Mouse (Mus musculus): ENCODE data around the gene Col6a6. TPM values are rescaled to one million over a fixed set of nuclear protein-coding genes. Genes with fewer than 3 reads are reported as not detected.

Gene Col6a6
- polyA plus RNA-seq, 1 experiment from 2014 or later, result 0.13 TPM

DNA sequence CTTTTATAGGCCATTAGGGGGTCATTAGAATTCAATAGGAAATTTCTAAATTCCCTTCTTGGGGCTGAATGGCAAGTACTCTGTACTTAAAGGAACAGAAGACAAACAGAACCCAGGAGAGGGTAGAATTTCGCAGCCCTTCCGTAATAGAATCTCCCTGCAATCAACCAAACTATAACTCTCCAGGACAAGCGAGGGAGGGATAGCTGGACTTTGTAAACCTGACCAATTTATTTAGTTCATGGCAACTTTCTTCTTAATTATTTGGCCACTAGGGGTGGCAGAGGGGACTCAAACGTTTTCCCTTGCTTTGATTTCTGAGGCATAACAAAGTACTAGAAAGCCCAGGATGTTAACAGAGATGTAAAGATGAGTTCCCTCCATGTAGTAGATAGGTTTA, 6.8 kb upstream of the Col6a6 start:
- peaks cover under 1% of the 10 kb centered on the region; the same call in 1 of the 2 replicates for H3K27me3 ChIP-seq (ENCODE audit: insufficient read depth, poor library complexity, severe bottlenecking)
- no peak overlapping the region for H3K4me3 ChIP-seq
- H3K36me3 ChIP-seq, result no peaks in the 10 kb centered on the region
- peaks cover 8% of the 10 kb centered on the region for H3K4me1 ChIP-seq
- WGBS, result 58% methylated on average over 4 of the region's 4 CpGs
- H3K9me3 ChIP-seq, result no peaks in the 10 kb centered on the region
- no peak overlapping the region for H3K27ac ChIP-seq
- no peak for DNase-seq (ENCODE audit: low spot score)

DNA sequence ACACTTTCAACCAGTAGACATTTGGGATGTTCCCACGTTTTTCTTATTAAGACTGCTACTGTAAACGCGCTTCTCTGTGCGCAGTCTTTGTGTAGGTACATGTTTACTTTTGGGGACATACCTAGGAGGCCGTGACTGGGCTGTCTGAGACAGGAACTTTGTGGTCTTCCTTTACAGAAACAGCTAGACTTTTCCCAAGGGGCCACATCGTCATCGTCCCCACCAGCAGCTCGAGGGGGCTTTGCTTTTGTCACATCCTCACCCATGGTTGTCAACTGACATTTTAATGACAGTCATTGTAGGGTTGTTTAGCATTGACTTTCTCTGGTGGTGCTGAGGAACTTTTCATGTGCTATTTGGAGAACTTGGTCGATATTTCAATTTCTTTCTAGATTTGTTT, 3.3 kb upstream of the Col6a6 start:
- H3K4me1 ChIP-seq, result peaks cover 13% of the 10 kb centered on the region
- H3K36me3 ChIP-seq, result no peaks in the 10 kb centered on the region
- no peak overlapping the region for H3K27ac ChIP-seq
- H3K4me3 ChIP-seq, result no peak overlapping the region
- no peak for DNase-seq (ENCODE audit: low spot score)
- H3K9me3 ChIP-seq, result no peaks in the 10 kb centered on the region
- WGBS, result 83% methylated on average over 9 of the region's 9 CpGs
- H3K27me3 ChIP-seq (ENCODE audit: insufficient read depth, poor library complexity, severe bottlenecking), result peaks cover 35% of the 10 kb centered on the region

DNA sequence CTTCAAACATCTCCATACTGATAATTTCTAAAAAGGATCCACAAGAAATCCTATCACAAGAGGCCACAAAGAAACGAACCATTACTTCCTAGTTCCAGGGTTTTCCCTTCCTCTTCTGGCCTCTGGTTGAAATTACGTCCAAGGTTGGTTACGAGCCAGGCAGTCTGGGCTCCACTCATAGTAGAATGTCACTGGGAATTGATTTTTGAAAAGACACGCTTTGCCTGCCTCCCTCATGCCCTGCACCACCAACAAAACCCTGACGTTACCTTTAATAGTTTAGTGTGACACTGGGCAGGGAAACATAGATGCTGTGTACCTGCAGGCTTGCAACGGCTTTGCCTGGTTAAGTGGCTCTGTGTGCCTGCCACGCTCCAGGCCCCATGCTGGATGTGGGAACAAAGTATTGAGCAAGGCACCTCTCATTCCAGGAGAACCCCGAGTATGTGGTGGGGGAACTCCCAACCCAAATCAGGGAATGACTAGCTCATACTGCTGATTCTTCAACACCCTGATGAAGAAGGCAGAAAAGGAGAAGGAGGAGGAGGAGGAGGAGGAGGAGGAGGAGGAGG, 798 bp downstream of the Col6a6 start:
- WGBS, result 71% methylated on average over 8 of the region's 8 CpGs
- H3K27ac ChIP-seq, result no peak overlapping the region
- H3K4me3 ChIP-seq, result no peak overlapping the region
- no peaks in the 10 kb centered on the region for H3K9me3 ChIP-seq
- peaks cover 40% of the 10 kb centered on the region for H3K27me3 ChIP-seq (ENCODE audit: insufficient read depth, poor library complexity, severe bottlenecking)
- H3K36me3 ChIP-seq, result no peaks in the 10 kb centered on the region
- no peak for DNase-seq (ENCODE audit: low spot score)
- H3K4me1 ChIP-seq, result peaks cover 5% of the 10 kb centered on the region; the same call in 1 of the 2 replicates

DNA sequence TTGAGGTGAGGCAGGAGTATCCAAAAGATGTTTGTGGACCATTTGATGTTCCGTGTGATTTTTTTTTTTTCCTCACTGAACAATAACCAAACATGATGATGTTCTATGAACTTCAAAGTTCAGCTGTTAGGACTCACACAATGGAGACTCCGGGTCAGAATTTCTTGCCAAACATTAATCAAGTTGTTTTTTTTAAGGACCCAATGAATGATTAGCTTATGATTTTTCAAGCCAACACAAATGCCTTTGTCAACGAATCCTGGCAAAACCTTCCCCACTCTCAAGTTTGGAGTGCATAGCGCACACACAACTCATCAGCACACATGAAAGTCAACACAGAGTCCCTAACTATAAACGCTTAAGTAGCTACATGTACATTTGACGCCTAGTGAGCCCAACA, 7.2 kb downstream of the Col6a6 start:
- Histone ChIP-seq H3K27ac (no peak overlapping the region), H3K4me1 (no peaks in the 10 kb centered on the region), H3K36me3 (no peaks in the 10 kb centered on the region), H3K27me3 (ENCODE audit: insufficient read depth, poor library complexity, severe bottlenecking) (peaks cover 16% of the 10 kb centered on the region), H3K9me3 (no peaks in the 10 kb centered on the region), H3K4me3 (no peak overlapping the region)
- DNase-seq (ENCODE audit: low spot score), result no peak
- 85% methylated on average over 6 of the region's 6 CpGs for WGBS

DNA sequence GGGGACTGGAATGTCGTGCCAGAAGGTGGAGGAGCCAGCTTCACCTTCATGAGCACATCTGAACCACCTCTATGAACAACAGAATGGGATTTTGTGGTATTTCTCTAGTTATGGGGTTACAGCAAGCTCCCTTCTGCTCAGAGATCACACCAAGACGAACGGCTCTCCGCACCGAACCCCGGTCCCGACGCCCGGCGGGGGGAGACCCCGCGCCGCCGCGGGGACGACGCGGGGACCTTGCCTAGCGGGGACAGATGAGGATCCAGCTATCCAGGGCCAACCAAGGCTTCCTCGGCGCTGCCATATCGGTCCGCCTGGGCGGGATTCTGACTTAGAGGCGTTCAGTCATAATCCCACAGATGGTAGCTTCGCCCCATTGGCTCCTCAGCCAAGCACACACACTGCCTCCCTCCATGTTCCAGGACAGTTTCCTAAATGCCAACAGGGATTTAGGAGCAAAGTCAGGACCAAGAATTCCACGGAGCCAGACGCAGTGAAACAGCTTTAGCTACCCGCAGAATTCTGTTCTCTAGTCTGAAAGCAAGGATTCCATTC, 8.7 kb downstream of the Col6a6 start:
- no peaks in the 10 kb centered on the region for H3K4me1 ChIP-seq
- H3K9me3 ChIP-seq, result no peaks in the 10 kb centered on the region
- H3K27ac ChIP-seq, result no peak overlapping the region
- H3K36me3 ChIP-seq, result no peaks in the 10 kb centered on the region
- WGBS, result 56% methylated on average over 29 of the region's 29 CpGs
- DNase-seq (ENCODE audit: low spot score), result no peak
- H3K27me3 ChIP-seq (ENCODE audit: insufficient read depth, poor library complexity, severe bottlenecking), result peaks cover 16% of the 10 kb centered on the region
- H3K4me3 ChIP-seq, result no peak overlapping the region

DNA sequence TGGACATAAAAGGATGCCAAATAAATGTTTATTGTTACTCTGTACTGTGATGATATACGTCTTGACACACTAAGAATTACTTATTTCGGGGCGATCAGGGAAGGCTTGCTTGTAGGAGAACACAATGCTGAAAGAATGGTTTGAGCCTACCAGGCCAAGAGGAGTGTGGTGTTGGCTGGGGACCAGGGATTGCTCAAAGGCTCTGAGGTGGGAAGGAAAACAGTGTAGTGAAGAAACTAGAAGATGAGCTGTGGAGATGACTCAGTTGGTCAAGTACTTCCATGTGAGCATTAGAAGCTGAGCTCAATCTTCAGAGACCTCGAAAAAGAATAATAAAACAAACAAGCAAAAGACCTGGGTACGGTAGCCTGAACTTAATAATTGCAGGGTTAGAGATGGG, 13.5 kb downstream of the Col6a6 start:
- Histone ChIP-seq H3K4me3 (no peak overlapping the region), H3K4me1 (no peaks in the 10 kb centered on the region), H3K27me3 (ENCODE audit: insufficient read depth, poor library complexity, severe bottlenecking) (peaks cover 12% of the 10 kb centered on the region), H3K27ac (no peak overlapping the region), H3K36me3 (no peaks in the 10 kb centered on the region), H3K9me3 (no peaks in the 10 kb centered on the region)
- WGBS, result 81% methylated on average over 5 of the region's 5 CpGs
- DNase-seq (ENCODE audit: low spot score), result no peak

DNA sequence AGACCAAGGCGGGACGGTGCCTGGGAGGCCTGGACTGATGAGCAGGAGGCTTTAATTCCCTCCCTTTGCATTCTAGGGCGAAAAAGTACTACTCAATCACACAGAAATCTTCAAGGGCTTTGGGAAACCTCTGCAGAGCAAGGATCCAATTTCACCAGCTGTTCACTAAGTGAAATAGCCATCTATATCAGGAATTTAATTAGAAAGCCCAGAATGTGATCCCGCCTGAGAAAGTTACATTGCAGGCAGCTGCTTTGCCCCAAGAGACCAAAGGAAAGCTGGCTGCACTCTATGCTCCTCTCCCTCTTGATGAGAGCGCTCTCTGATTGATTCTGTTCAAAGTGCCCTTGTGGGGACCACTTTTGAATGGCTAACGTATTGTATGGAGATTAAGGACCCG, 16.5 kb downstream of the Col6a6 start:
- DNase-seq (ENCODE audit: low spot score), result no peak
- 77% methylated on average over 7 of the region's 7 CpGs for WGBS

DNA sequence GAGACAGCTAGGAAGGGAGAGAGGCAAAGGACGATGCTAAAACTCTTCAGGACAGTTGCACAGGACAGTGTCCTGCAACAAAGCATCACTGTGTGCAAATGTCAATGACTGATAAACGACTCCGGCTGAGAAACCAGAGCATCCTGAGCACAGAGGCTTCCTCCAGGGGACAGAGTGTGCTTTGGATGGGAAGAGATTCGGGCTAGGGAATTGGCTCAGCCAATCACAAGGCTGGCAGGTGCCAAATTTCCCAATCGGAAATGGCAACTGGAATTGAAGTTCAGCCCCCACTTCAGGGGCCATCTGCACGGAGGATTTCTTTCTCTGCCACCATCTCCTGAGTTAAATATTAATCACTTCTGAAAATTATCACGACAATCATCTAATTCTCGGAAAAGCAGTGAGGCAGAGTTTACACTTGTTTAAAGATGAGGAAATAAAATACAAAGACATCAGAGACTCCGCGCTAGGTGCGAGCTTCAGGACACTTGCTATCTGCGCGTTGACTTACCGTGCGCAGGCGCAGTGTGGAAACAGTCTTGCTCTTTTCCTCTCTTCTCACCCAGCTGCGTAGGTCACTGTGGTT, 18.9 kb downstream of the Col6a6 start:
- 80% methylated on average over 17 of the region's 17 CpGs for WGBS
- Histone ChIP-seq H3K36me3 (no peaks in the 10 kb centered on the region), H3K4me1 (no peaks in the 10 kb centered on the region), H3K27ac (no peak overlapping the region), H3K4me3 (no peak overlapping the region), H3K27me3 (ENCODE audit: insufficient read depth, poor library complexity, severe bottlenecking) (no peaks in the 10 kb centered on the region), H3K9me3 (no peaks in the 10 kb centered on the region)
- DNase-seq (ENCODE audit: low spot score), result no peak

More for the DNA sequence above, 16.5 kb downstream of the Col6a6 start:
- Histone ChIP-seq H3K4me1 (no peaks in the 10 kb centered on the region), H3K27me3 (ENCODE audit: insufficient read depth, poor library complexity, severe bottlenecking) (no peaks in the 10 kb centered on the region), H3K9me3 (no peaks in the 10 kb centered on the region), H3K36me3 (no peaks in the 10 kb centered on the region), H3K4me3 (no peak overlapping the region), H3K27ac (no peak overlapping the region)

DNA sequence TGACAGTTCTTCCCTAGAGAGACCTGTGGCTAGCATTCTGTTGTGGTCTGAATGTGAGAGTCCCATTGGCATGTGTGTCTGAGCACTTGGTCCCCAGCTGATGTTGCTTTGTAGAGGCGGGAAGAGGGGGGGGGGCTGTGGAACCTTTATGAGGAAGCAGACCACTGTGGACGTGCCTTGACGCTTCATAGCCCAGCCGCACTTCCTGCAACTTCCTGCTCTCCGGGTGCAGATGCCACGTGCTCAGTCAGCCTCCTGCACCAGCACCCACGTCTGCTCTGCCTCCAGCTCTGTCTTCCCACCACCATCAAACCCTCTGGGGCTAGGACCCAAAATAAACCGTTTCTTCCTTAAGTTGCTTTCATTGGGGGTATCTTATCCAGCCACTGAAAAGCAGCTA, 24.5 kb downstream of the Col6a6 start:
- DNase-seq (ENCODE audit: low spot score), result no peak
- H3K27ac ChIP-seq, result no peak overlapping the region
- H3K4me1 ChIP-seq, result 0 out of 2 replicates have a peak, but pooled peaks cover 4% of the 10 kb centered on the region
- no peaks in the 10 kb centered on the region for H3K27me3 ChIP-seq (ENCODE audit: insufficient read depth, poor library complexity, severe bottlenecking)
- H3K36me3 ChIP-seq, result no peaks in the 10 kb centered on the region
- no peak overlapping the region for H3K4me3 ChIP-seq
- no peaks in the 10 kb centered on the region for H3K9me3 ChIP-seq
- 68% methylated on average over 8 of the region's 8 CpGs for WGBS

DNA sequence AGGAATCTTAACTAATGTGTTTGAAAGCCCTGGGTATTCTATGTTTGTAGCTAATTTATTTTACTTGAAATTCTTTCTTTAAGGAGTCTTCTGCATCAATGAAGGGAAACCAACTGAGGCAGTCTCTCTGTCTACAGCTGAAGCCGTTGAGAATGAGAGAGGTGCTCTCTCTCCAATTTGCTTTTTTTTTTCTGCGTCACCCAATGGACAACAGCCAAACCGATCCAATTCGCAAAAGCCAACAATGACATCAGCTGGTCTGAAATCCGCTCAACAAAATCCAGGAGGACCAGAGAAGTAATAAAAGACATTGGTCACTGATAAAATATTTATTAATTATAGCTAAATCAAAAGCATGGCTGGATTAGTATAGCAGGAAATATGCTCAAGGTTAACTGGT, 26.5 kb downstream of the Col6a6 start:
- H3K4me1 ChIP-seq, result 0 out of 2 replicates have a peak, but pooled peaks cover 4% of the 10 kb centered on the region
- WGBS, result 86% methylated on average over 5 of the region's 5 CpGs
- no peaks in the 10 kb centered on the region for H3K27me3 ChIP-seq (ENCODE audit: insufficient read depth, poor library complexity, severe bottlenecking)
- DNase-seq (ENCODE audit: low spot score), result no peak
- no peak overlapping the region for H3K4me3 ChIP-seq
- H3K36me3 ChIP-seq, result no peaks in the 10 kb centered on the region
- H3K9me3 ChIP-seq, result no peaks in the 10 kb centered on the region
- H3K27ac ChIP-seq, result no peak overlapping the region

DNA sequence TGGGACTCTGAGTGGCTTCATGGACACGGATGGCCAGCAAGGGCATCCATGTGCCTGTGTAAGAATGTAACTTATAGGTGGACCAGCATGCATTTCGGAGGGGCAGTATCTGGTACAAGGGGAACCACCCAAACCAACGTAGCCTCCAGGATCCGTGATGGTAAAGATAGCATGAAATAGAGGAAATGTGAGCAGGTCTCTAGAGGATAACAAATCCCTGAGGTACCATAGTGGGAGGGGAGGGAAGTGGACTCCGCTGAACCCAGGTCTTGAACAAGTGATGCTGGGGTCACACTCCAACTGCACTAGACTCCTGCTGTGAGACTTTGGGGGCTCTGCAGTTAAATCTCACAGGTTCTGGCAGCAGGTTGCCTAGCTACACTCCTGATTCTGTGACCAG, 27.7 kb downstream of the Col6a6 start:
- no peak overlapping the region for H3K27ac ChIP-seq
- WGBS, result 78% methylated on average over 5 of the region's 5 CpGs
- no peaks in the 10 kb centered on the region for H3K36me3 ChIP-seq

DNA sequence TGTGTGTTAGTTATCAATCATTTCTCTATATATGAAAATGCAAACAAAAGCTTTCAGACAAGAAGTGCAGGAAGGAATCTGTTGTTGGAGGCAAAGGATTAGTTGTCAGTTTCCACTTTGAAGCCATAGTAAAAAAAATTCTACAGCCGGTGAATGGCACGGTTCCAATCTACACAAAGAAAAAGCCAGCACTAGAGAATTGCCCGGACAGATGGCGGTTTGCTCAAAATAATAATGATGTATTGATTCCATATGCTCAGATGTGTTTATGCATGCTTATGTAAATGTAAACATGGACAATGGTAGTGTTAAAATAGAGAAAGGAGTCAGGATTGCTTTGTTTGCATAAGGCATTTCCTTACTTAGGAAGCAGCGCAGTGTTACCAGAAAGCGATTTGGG, 31.8 kb downstream of the Col6a6 start:
- 72% methylated on average over 6 of the region's 6 CpGs for WGBS
- no peak overlapping the region for H3K27ac ChIP-seq
- DNase-seq (ENCODE audit: low spot score), result no peak
- no peaks in the 10 kb centered on the region for H3K27me3 ChIP-seq (ENCODE audit: insufficient read depth, poor library complexity, severe bottlenecking)
- no peaks in the 10 kb centered on the region for H3K9me3 ChIP-seq
- no peak overlapping the region for H3K4me3 ChIP-seq
- no peaks in the 10 kb centered on the region for H3K36me3 ChIP-seq
- peaks cover 18% of the 10 kb centered on the region for H3K4me1 ChIP-seq

More for the DNA sequence above, 27.7 kb downstream of the Col6a6 start:
- DNase-seq (ENCODE audit: low spot score), result no peak
- Histone ChIP-seq H3K9me3 (no peaks in the 10 kb centered on the region), H3K4me3 (no peak overlapping the region), H3K27me3 (ENCODE audit: insufficient read depth, poor library complexity, severe bottlenecking) (no peaks in the 10 kb centered on the region), H3K4me1 (peaks cover 9% of the 10 kb centered on the region)

DNA sequence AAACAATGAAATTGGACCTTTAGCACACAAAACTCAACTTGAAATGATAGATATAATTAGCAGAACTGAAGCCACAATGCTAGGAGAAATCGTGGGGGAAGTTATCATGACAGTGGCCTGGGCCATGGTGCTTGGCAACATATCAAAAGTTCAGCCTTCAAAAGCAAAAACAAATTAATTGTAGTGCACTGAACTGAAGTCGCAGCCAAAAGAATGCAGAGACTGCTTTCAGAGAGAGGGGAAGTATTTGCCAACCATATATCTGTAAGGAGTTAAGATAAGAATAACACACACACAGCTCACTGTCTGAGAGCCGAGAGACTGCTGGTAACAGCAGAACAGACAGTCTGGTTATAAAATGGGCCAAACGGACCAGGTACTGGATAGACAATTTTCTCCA, 33.0 kb downstream of the Col6a6 start:
- Histone ChIP-seq H3K27ac (no peak overlapping the region), H3K27me3 (ENCODE audit: insufficient read depth, poor library complexity, severe bottlenecking) (no peaks in the 10 kb centered on the region), H3K9me3 (no peaks in the 10 kb centered on the region), H3K4me3 (no peak overlapping the region), H3K36me3 (no peaks in the 10 kb centered on the region), H3K4me1 (peaks cover 18% of the 10 kb centered on the region)
- DNase-seq (ENCODE audit: low spot score), result no peak
- 18% methylated on average over 4 of the region's 4 CpGs for WGBS

Data from heart, embryonic 10.5 days (tissue).